Mouse (Mus musculus) liver, postnatal 0 days (tissue): ENCODE measurements around the gene Mrps9.

Experiments
- CTCF ChIP-seq: sonication (generic); IDR thresholded peaks from 2 replicates; pipeline ENCODE4 v1.5.1; 2016; ENCODE audit warnings: antibody characterized with exemption, low read depth
- EP300 ChIP-seq: IDR thresholded peaks from 2 replicates; pipeline ENCODE4 v1.6.1; 2016; ENCODE audit warnings: antibody characterized with exemption, low read depth, mild to moderate bottlenecking

- TF ChIP-seq CTCF (no peak), EP300 (no peak)
Observed at GRCm38 (mm10) chr1:42923924-42924323, 72.9 kb downstream of the Mrps9 start.
